Mouse (Mus musculus) megakaryocyte-erythroid progenitor cell, adult 5-6 weeks (primary cell): ENCODE data around the gene Phf1. TPM values are rescaled to one million over a fixed set of nuclear protein-coding genes. Genes with fewer than 3 reads are reported as not detected.

Source experiments
- ATAC-seq: replicated peaks from 2 replicates; pipeline ENCODE4 v1.8.0; 2016; ENCODE audit warnings: mild to moderate bottlenecking, inconsistent platforms; ENCODE audit not compliant: severe bottlenecking, poor library complexity, low FRiP score, low TSS enrichment
- total RNA-seq, 2 experiments: library from RNA; stranded (forward) in 1 of 2; stranded (reverse) in 1 of 2; fragments of 200-1000, 215-1000 nt in 1 of 2; fragments of >200 nt in 1 of 2; fragmentation: Nextera tagmentation in 1 of 2; gene quantifications; 2 replicates each; pipeline ENCODE4 v1.2.3; 2014 to 2017

Phf1 gene
- total RNA-seq, 2 experiments from 2014 or later: 2.8 to 11.6 TPM

DNA sequence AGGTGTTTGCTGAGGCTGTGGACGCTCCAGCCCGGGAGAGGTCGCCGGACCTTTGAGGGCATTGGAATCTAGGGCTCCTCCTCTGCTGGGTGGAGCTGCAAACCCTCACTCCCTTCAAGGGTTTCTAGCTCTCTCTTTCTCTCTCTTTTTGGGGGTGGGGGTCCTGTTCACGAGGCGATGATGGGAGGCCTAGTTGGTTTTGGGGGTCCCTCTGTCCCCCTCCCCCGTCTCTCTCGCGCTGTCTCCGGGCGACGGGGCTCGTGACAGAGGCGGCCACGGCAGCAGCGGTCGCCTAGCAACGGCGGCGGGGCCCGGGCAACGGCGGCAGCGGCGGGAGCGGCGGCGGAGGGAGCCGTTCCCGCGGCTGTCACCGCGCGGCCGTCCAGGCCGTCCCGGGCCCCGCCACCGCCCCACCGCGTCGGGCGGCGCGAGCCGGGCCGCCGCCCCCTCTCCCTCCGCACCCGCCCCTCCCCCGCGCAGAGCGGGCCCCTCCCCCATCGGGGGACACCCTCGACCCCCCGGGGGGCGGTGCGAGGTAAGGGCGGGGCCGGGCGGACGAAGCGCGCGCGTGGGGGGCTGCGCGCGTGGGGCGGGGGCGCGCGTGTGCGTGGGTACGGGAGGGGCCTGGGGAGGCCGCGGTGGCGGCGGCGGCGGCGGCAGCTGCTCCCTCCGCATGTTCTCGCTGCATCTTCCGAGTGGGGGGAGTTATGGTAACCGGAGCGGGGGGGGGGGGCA lies 15.6 kb downstream of the Phf1 start:
- no peak for ATAC-seq

DNA sequence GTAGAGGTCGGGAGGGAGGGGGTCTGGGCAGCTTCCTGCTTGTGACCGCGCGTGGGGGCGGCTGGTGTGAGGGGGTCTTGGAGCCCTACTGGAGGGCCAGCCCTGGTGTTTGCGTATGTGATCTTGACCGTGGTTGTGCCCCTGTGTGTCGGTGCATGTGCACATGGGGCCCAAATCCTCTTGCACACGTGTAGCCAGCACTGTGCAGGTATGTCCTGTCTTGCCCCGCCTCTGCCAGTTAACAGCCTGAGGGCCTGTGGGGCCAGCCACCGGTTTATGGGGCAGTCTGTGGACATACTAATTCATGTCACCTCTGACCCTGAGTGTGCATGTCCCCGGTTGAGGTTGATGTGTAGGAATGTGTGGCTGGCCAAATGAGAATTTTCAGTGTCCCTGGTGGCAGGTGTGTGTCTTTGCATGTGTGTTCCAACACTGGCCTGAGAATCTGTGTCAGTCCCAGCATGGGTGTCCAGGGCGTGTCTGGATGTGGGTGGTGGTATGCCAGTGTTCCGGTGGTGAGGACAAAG lies 16.3 kb downstream of the Phf1 start:
- ATAC-seq: peak; percentile 53

DNA sequence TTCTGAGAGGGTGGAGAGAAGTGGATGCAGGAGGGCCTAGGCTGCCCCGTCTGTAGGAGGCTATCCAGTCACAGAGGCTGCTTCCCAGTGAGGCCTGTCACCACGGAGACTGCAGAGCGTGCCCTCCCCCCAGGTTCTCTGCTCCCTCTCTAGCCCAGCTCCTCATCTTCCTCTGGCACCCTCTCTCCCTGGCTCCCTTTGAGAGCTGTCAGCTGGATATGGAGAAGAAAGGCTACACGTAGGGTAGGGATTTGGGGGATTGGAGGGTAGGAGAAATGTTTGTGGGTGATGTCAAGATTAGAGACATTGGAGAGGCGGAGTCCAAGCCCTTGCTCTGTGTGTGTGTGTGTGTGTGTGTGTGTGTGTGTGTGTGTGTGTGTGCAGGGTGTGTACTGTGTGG lies 17.0 kb downstream of the Phf1 start:
- ATAC-seq: no peak

DNA sequence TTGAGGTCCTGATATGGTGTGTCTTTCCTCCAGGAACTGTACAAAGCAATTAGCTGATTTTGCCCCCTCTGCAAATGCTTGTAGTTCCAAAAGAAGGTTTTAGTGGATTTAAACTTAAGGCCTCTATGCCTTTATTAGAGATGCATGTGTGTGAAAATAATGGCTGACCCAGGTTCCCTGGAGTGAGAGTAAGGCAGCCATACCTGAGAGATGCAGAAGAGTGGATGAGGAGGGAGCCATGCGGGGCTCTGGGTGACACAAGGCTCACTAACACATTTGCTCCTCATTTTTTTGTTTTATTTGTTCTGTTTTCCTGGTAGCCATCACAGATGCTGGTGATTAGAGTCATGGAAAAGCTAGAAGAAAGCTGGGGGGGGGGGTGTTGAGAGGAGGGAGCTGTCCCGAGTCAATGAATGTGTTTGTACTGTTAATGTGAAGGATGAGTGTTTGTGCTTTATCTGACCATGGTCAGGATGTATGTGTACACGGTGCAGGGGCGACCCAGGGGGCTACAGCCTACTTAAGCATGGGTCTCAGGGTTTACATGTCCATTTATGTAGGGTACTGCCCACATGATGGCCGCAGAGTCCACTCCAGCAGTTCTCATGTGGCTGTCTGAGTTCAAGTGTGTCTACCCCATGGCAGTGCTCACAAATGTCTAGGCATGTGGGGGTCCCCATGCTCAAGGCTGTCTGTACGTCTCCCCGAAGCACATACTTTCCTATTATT lies 17.9 kb downstream of the Phf1 start:
- ATAC-seq: no peak

DNA sequence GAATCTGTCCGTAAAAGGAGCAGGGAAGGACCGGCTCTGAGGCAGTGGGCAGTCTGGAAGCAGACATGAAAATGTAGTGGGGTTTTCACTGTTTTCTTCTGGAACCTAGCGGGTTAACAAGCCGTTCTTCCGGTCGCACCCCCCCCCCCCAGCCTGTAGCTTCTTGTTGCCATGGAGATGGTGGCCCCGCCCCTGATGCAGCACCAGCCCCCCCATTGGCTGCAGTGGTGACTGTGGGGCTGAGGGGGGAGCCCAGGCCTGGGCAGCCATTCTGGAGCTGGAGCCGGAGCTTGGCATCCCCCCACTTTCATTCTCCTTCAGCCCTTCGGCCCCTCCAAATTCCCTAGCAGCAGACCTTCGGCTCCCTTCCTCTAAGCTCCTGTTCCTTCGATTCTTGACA lies 18.6 kb downstream of the Phf1 start:
- ATAC-seq: no peak

DNA sequence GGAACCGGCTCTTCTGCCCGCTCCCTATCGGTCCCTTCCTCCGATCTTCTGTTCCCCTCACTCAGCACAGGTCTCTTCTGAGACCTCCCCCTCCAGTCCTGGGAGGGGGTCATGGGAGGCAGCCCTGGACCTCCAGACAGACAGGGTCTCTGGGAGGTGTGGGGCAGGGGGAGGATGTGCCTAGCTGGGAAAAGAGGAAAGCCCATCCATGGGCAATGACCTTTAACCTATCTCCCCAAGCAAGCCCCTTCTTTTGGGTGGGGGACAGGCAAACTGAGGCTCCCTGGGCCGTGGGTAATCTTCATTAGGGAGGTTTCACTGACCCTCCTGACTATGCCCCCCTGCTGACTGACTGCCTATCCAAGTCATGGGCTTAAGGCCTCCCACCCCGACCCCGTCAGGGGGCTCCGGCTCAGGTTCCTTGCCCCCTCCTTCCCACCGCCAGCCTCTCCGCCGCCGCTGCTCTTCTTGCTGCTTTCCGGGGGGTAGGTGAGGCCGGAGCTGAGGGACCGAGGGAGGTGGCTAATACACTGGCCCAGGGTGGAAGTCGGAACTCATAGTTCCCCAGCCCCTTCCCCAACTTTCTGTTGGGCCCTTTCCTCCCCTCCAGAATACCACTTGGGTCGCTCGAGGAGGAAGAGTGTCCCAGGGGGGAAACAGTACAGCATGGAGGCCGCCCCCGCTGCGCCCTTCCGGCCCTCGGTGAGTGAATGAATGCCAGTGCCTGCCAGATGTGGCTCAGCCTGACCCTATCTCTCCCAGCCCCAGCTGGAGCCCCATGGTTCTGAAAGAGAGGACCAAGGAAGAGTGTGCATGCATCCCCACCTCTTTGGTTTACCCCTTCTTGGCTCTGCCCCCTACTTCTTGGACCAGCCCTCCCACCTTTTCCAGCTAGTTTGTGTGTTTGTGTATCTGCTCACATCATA lies 19.4 kb downstream of the Phf1 start:
- no peak for ATAC-seq

DNA sequence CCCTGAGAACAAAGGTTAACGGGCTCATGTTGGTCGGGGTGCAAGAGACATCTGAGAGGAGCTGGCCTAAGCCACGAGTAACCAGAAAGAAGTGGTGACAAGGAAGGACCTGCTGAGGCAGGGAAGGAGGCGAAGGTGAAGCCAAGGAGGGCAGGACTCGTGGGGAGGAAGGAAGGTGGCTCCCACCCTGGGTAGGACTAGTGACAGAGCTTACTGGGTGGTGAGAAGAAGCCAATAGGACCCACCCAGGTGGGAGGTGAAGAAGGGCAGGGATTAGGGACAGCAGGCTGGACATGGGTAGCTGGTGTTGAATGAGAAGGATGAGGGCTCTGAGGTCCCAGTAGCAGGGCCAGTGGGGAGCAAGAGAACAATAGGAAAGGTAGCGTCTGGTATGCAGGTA lies 20.3 kb downstream of the Phf1 start:
- ATAC-seq: no peak

DNA sequence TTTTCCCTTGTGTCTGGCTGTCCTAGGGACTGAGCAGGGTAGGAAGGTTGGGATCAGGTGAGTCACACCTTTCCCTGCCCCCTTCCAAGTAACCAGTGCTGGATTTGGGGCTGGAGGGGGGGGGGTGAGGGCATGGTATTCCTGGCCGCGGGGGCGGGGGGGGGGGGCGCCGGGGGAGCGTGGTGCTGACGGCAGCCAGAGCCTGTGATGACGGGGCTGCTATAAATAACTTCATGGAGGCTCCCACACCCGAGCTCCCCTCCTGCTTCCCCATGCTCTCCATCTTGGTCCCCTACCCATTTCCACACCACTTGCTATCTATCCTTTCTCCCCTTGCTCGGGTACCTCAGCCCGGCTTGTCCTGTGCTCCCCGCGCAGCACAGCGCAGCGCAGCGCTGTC lies 20.9 kb downstream of the Phf1 start:
- no peak for ATAC-seq

DNA sequence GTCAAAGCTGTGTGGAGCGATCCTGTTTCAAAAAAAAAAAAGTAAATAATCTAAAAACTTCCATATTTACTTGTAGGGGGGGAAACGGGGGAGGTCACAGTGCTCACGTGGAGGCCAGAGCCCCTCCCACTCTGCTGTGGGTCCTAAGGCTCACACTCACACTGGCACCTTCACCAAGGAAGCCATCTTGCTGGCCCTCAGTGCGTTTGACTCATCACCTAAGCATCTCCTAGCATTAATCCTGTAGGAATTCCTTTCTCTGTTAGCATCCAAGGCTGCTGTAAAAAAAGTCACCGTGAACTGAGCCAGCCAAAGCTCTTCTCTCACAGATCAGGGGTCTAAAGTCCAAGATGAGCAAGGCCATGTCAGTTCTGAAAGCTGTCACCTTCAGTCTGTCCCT lies 23.5 kb downstream of the Phf1 start:
- ATAC-seq: no peak

DNA sequence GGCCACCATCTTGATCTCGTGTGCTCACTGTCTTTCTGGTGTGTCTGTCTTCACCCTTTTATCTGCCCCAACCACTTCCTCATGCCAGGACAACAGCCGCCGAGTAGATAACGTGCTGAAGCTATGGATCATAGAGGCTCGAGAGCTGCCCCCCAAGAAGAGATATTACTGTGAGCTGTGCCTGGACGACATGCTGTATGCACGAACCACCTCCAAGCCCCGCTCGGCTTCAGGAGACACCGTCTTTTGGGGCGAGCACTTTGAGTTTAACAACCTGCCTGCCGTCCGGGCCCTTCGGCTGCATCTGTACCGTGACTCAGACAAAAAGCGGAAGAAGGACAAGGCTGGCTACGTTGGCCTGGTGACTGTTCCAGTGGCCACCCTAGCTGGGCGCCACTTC lies 24.0 kb downstream of the Phf1 start:
- peak; percentile 81 for ATAC-seq

DNA sequence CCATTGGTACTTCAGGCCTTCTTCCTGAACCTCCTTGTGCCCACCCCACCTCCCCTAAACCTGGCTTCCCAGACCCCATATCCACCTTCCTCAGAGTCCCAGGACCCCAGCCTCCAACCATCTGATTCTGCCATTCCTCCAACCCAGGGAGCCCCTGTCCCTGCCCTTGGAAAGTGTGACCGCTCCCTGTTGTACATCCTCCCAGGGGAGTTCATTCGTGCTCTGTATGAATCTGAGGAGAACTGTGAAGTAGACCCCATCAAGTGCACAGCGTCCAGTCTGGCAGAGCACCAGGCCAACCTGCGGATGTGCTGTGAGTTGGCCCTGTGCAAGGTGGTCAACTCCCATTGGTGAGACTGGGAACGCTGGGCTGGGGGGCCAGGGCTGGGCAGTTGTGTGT lies 25.0 kb downstream of the Phf1 start:
- no peak for ATAC-seq

DNA sequence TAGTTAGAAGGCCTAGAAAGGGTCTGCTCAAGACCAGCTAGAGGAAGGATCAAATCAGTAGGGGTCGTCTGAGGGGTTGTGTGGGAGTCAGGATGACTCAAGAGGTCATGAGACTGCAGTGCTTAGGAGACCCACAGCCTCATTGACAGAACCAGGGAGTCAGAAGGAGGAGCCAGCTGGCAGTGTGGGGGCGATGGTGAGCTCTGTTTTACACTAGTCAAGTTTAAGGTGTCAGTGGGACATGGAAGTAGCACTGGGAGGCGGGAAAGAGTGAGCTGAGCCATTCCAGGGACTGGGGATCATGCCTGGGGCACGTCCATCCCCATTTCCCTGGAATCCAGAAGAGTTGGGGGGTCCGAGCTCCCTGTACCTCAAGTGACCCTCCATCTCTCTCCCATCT lies 26.0 kb downstream of the Phf1 start:
- ATAC-seq: no peak

DNA sequence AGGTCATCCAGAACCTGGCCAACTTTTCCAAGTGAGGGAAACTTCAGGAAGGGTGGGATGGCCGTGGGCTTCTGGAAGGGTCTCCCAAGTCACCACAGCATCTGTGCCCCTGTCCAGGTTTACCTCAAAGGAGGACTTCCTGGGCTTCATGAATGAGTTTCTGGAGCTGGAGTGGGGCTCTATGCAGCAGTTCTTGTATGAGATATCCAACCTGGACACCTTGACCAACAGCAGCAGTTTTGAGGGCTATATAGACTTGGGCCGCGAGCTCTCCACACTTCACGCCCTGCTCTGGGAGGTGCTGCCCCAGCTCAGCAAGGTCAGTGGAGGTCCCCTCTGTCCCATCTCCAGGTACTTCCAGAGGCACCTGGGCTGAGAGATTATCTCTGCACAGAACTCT lies 27.0 kb downstream of the Phf1 start:
- no peak for ATAC-seq

DNA sequence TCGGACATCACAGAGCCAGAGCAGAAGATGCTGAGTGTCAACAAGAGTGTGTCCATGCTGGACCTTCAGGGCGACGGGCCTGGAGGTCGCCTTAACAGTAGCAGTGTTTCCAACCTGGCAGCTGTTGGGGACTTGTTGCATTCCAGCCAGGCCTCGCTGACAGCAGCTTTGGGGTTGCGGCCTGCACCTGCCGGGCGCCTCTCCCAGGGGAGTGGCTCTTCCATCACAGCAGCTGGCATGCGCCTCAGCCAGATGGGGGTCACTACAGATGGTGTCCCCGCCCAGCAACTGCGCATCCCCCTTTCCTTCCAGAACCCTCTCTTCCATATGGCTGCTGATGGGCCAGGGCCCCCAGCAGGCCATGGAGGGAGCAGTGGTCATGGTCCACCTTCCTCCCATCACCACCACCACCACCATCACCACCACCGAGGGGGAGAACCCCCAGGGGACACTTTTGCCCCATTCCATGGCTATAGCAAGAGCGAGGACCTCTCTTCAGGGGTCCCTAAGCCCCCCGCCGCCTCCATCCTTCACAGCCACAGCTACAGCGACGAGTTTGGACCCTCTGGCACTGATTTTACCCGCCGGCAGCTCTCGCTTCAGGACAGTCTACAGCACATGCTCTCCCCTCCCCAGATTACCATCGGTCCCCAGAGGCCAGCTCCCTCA lies 28.9 kb downstream of the Phf1 start:
- ATAC-seq: no peak

DNA sequence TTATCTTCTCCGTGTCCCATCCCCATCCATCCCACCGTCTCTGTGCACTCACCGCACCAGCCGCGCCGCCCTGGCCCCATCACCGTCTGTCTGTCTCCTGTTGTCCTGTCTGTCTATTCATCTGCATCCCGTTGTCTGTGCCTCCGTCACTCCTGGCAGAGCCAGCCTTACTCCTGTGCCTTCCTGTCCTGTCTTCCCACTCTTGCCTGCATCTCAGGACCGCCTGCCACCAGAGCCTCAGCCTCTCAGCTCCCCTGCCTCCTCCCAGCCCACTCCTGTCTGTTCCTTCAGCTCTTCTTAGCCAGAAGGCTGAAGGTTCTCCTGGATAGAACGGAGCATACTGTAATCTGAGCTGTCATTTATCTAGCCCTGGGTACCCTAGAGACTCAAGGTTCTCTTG lies 34.1 kb downstream of the Phf1 start:
- no peak for ATAC-seq

DNA sequence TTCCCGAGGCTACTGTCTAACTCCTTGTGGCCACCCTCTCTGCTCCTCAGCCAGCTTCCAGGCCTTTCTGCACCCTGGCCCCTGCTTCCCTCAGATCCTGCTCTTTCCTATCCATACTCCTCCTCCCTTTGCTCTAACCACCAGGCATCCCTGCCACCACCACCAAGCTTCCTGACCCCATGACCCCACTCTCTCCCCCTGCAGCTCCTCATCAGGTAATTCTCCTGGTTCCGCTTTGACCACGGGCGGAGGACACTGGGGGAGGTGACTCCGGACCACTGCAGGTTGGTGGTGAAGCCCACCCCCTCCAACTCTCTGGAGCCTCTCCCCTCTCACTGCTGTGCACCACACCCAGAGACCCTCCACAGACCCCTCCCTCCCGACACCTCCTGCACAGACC lies 34.6 kb downstream of the Phf1 start:
- no peak for ATAC-seq

DNA sequence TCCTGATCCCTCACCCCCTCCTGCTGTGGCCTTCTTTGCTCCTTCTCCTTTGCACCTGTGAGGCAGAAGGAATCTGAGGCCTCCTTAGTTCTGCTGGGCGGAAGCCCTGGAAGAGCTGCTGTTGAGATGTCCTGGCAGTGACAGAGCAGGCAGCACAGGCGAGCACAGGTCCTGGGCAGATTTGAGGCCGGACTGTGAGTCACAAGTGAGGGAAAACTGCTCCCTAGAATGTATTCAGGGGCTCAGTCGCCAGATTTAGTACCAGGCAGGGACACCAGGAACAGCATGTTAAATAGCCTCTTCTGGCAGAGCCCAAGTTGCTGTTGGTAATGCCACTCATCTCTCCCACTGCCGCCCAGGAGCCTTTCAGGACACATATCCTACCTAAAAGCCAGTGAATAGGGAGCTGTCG lies 35.4 kb downstream of the Phf1 start:
- no peak for ATAC-seq

DNA sequence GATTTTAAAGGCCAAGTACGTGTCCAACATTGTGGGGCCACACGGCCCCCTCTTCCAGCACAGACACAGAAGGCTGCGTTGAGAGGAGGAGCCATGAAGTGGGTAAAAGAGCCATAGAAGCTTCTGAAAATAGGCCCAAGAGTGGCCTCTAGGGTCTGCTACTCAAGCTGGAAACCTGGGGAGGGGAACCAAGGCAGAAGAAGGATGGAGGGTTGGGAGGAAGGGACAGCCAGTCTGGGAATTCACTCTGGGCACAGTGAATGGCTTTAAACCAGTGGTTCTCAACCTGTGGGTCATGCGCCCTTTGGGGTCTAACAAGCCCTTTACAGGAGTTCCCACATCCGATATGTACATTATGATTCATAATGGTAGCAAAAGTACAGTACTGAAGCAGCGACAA lies 36.4 kb downstream of the Phf1 start:
- no peak for ATAC-seq

DNA sequence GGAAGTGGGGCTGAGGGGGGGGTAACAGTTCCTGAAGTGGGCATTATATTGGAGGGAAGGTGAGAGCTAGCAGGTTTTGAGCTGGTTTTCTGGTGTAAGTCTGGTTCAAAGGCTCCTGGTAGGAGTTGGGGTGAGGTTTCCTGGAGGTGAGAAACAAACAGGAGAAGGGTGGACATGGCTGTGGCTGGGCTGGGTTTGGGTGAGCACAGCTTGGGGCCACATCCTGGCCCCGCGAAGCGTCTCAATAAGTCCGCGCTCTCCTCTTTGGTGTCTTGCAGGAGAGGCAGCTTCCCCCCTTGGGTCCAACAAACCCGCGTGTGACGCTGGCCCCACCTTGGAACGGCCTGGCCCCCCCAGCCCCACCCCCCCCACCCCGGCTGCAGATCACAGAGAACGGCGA lies 37.4 kb downstream of the Phf1 start:
- no peak for ATAC-seq
